Mouse (Mus musculus) olfactory bulb, adult 2 months (tissue): ENCODE measurements around the gene Fam192a.

ENCODE experiments used
- CTCF ChIP-seq: fragments of 200-500 bp; IDR thresholded peaks from 2 replicates; pipeline ENCODE4 v1.5.1; 2012; ENCODE audit warnings: low read depth, mild to moderate bottlenecking, low read length, moderate library complexity; ENCODE audit not compliant: insufficient read depth
- POLR2A ChIP-seq: fragments of 200-500 bp; IDR thresholded peaks from 2 replicates; pipeline ENCODE4 v1.6.1; 2012; ENCODE audit warnings: mild to moderate bottlenecking, low read depth, low read length, moderate library complexity; ENCODE audit not compliant: insufficient read depth

- TF ChIP-seq CTCF: no peak
- no peak for TF ChIP-seq POLR2A
These were observed 57.8 kb downstream of the Fam192a start for GRCm38 (mm10) chr8:94543981-94544380.
